Mouse (Mus musculus) B cell, adult 62 days (primary cell): ENCODE results near the gene Pappa. TPM values are rescaled to one million over a fixed set of nuclear protein-coding genes. Genes with fewer than 3 reads are reported as not detected.

Experiments
- total RNA-seq: library from RNA; stranded (reverse); gene quantifications from 4 replicates; pipeline ENCODE4 v1.2.4, GENCODE M21; 2023

The Pappa gene
- total RNA-seq, result not detected in 4 replicates

DNA sequence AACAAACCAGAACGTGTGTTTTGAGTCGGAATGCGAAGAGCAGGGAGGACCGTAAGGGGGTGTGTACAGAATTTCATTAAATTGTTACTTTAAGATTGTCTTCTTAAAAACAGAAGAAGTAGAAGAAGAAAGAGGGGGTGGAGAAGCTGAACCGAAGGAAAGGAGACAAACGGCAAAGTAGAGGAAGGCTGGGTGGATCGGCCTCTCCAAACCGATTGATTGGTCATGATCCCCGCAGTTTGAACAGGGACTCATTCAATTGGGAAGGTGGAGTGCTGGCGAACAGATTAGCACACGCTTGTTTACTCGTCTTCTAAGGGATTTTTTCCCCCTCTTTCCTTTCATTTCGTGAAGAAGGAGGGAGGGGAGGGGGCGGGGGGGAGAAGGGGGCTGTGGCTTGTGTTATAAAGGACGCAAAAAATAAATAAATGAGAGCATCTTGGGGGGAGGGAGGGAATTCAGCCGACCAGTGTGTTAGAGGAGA lies at the start of gene Pappa:
TSS of gene Pappa (plus strand) at position 434 of the 484 bp plus-strand sequence.

